Mouse (Mus musculus) liver, adult 2 months (tissue): ENCODE measurements around the gene Prkar2b. TPM values are rescaled to one million over a fixed set of nuclear protein-coding genes. Genes with fewer than 3 reads are reported as not detected.

Experiments used
- DNase-seq: peaks from one replicate; pipeline ENCODE4 v3.0.0-alpha.2; 2011; ENCODE audit warnings: low read depth, low spot score; ENCODE audit errors: extremely low read depth
- H3K27ac ChIP-seq: fragments of 200-500 bp; replicated peaks from 2 replicates; pipeline ENCODE4 v1.5.1; 2012; ENCODE audit warnings: low read depth, mild to moderate bottlenecking, control low read depth, inconsistent platforms, low read length; ENCODE audit not compliant: insufficient read depth
- H3K27me3 ChIP-seq: fragments of 200-500 bp; 2 replicates; pipeline ENCODE4 v1.6.1; 2012; ENCODE audit warnings: mild to moderate bottlenecking, moderate library complexity, low read length, inconsistent platforms; ENCODE audit not compliant: control insufficient read depth, insufficient read depth
- H3K36me3 ChIP-seq: fragments of 200-500 bp; 2 replicates; pipeline ENCODE4 v1.6.1; 2012; ENCODE audit warnings: low read length, inconsistent platforms; ENCODE audit not compliant: control insufficient read depth, insufficient read depth
- H3K4me1 ChIP-seq: fragments of 200-500 bp; 2 replicates; pipeline ENCODE4 v1.6.1; 2011; ENCODE audit warnings: low read length; ENCODE audit not compliant: control insufficient read depth, insufficient read depth
- H3K4me3 ChIP-seq: fragments of 200-500 bp; 2 replicates; pipeline ENCODE4 v1.5.1; 2011; ENCODE audit warnings: low read depth, mild to moderate bottlenecking, control low read depth, low read length, moderate library complexity; ENCODE audit not compliant: insufficient read depth
- H3K79me2 ChIP-seq: fragments of 200-500 bp; 2 replicates; pipeline ENCODE4 v1.6.1; 2012; ENCODE audit warnings: inconsistent platforms, mild to moderate bottlenecking, low read length, moderate library complexity; ENCODE audit not compliant: control insufficient read depth, insufficient read depth
- H3K9ac ChIP-seq: fragments of 200-500 bp; 2 replicates; pipeline ENCODE4 v1.6.1; 2012; ENCODE audit warnings: low read depth, mild to moderate bottlenecking, control low read depth, inconsistent platforms, low read length
- CTCF ChIP-seq: fragments of 200-500 bp; IDR thresholded peaks from 2 replicates; pipeline ENCODE4 v1.5.1; 2011; ENCODE audit warnings: low read depth, low read length, control low read depth
- POLR2A ChIP-seq: fragments of 200-500 bp; IDR thresholded peaks from 2 replicates; pipeline ENCODE4 v1.6.1; 2011; ENCODE audit warnings: low read length, control low read depth; ENCODE audit not compliant: insufficient read depth; ENCODE audit errors: extremely low read depth
- WGBS: fragments of 180-500 bp; shearing (Covaris S2); methylation state at CpG from one replicate; pipeline ENCODE4 v1.1.7; 2018; 5-methylcytosine and 5-hydroxymethylcytosine counted together
- polyA plus RNA-seq: library from polyadenylated mRNA; depleted of rRNA; stranded (reverse); fragments of >200 nt; gene quantifications from 2 replicates; pipeline ENCODE4 v1.2.3, GENCODE M21; 2012
- total RNA-seq: library from RNA; depleted of rRNA; stranded (reverse); fragments of >200 nt; gene quantifications from 2 replicates; pipeline ENCODE4 v1.2.3, GENCODE M21; 2014

Gene Prkar2b
- total and polyA plus RNA-seq, 2 experiments = 0.06 to 0.55 TPM

DNA sequence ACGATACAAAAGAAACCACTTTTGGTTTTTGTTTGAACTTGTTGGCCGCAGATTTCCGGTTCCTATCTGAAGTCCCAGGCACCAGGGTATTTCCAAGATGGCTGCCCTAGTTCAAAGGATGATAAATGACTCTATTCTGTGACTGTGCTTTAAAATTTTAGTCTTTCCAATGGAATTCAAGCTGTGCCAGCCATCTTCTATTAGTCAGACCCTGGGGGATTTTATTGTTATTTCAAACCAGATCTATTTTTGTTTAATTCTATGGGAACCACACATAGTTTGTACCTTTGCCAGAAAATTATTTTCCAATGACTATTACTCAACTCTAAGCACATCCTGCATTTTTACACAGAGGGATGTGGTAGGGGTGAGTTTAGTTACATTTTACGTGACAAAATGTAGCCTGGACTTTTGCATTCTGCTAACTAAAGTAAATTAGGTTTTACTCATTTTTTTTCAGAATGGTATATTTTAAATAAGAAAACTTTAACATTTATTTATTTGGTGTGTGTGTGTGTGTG is 38.6 kb upstream of the Prkar2b start:
- 86% methylated on average over 4 of the region's 4 CpGs for WGBS
- H3K27me3 ChIP-seq = no peaks in the 10 kb centered on the region
- no peak for DNase-seq
- H3K36me3 ChIP-seq = no peaks in the 10 kb centered on the region
- no peaks in the 10 kb centered on the region for H3K79me2 ChIP-seq
- H3K27ac ChIP-seq = no peak overlapping the region
- no peaks in the 10 kb centered on the region for H3K4me1 ChIP-seq
- no peak overlapping the region for H3K9ac ChIP-seq
- TF ChIP-seq POLR2A = no peak
- no peak for TF ChIP-seq CTCF
- no peak overlapping the region for H3K4me3 ChIP-seq

- Histone ChIP-seq H3K79me2 (no peaks in the 10 kb centered on the region), H3K4me1 (no peaks in the 10 kb centered on the region), H3K27me3 (no peaks in the 10 kb centered on the region), H3K36me3 (no peaks in the 10 kb centered on the region), H3K27ac (no peak overlapping the region), H3K9ac (no peak overlapping the region), H3K4me3 (no peak overlapping the region)
- TF ChIP-seq POLR2A (no peak), CTCF (no peak)
- DNase-seq = no peak
- 79% methylated on average over 4 of the region's 4 CpGs for WGBS
These were observed 37.5 kb upstream of the Prkar2b start for GRCm38 (mm10) chr12:32098596-32098995.

GRCm38 (mm10) chr12:32097107-32097506 is 36.0 kb upstream of the Prkar2b start:
- Histone ChIP-seq H3K4me3 (no peak overlapping the region), H3K27me3 (no peaks in the 10 kb centered on the region), H3K9ac (no peak overlapping the region), H3K79me2 (no peaks in the 10 kb centered on the region), H3K36me3 (no peaks in the 10 kb centered on the region), H3K4me1 (no peaks in the 10 kb centered on the region), H3K27ac (no peak overlapping the region)
- 19% methylated on average over 1 of the region's 1 CpGs for WGBS
- no peak for DNase-seq
- no peak for TF ChIP-seq POLR2A

DNA sequence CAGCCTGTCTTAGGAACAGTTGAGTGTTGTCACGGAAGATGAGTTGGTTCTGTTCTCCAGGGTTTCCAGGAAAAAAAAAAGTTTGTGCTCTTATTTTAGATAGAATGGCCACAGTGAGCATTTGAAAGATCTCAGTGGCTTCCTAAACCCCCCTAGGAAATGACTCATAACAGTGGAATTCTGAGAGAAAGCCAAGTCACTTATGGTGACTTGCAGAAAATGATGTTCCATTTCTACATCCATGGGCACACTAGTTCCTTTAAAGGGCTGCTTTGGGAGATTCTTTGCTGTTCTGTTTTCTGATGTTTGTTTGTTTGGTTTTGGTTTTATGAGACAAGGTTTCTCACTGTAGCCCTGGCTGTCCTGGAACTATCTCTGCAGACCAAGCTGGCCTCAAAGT is 34.1 kb upstream of the Prkar2b start:
- H3K27ac ChIP-seq = no peak overlapping the region
- no peak overlapping the region for H3K9ac ChIP-seq
- TF ChIP-seq CTCF (no peak), POLR2A (no peak)
- WGBS = 83% methylated on average over 1 of the region's 1 CpGs
- DNase-seq = no peak
- H3K4me1 ChIP-seq = no peaks in the 10 kb centered on the region
- H3K4me3 ChIP-seq = no peak overlapping the region
- no peaks in the 10 kb centered on the region for H3K36me3 ChIP-seq
- no peaks in the 10 kb centered on the region for H3K27me3 ChIP-seq
- H3K79me2 ChIP-seq = no peaks in the 10 kb centered on the region

GRCm38 (mm10) chr12:32092452-32092851 is 31.4 kb upstream of the Prkar2b start:
- no peaks in the 10 kb centered on the region for H3K79me2 ChIP-seq
- no peak overlapping the region for H3K9ac ChIP-seq
- 93% methylated on average over 4 of the region's 4 CpGs for WGBS
- H3K27me3 ChIP-seq = no peaks in the 10 kb centered on the region
- no peak overlapping the region for H3K27ac ChIP-seq
- no peaks in the 10 kb centered on the region for H3K4me1 ChIP-seq
- TF ChIP-seq CTCF (no peak), POLR2A (no peak)
- H3K36me3 ChIP-seq = no peaks in the 10 kb centered on the region
- no peak overlapping the region for H3K4me3 ChIP-seq
- DNase-seq = no peak

GRCm38 (mm10) chr12:32088566-32088965 is 27.5 kb upstream of the Prkar2b start:
- no peak for DNase-seq
- Histone ChIP-seq H3K79me2 (no peaks in the 10 kb centered on the region), H3K27ac (no peak overlapping the region), H3K36me3 (no peaks in the 10 kb centered on the region), H3K4me1 (no peaks in the 10 kb centered on the region), H3K4me3 (no peak overlapping the region), H3K27me3 (no peaks in the 10 kb centered on the region), H3K9ac (no peak overlapping the region)
- WGBS = 64% methylated on average over 3 of the region's 3 CpGs
- TF ChIP-seq CTCF = no peak
- TF ChIP-seq POLR2A = no peak
